Mouse (Mus musculus): ENCODE data around the gene Mnt.

DNA sequence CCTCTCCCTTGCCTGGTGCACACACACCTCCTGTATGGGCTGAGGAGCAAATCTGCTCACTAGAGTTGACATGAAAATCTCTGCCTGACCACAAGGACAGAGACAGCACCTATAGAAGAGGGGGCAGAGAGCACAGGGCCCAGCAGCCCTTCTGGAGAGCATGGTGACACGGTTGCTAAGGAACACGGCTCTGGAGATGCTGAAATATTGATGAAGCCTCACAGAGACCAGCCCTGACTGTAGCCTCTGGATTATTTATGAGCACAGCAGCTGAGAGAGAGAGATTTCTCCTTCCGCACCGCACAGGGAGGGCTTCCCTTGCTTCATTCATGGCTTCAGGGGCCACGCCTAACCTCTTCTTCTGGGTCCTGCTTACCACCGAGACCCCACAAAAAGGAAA, 38.9 kb downstream of the Mnt start:
- TF ChIP-seq POLR2A (IDR thresholded peaks at IDR 0.05; ENCODE audit: control insufficient read depth, extremely low read depth, insufficient read depth, low read length, poor library complexity) (no peak), CTCF (IDR thresholded peaks at IDR 0.05; ENCODE audit: borderline replicate concordance, control insufficient read depth, extremely low read depth, insufficient read depth, low read length, poor library complexity) (no peak)
